Mouse (Mus musculus) urinary bladder, adult 18-20 months (tissue): ENCODE data around the gene Wdr78.

Experiments used
- DNase-seq, 2 experiments: peaks; one replicate each; pipeline ENCODE4 v3.0.0; 2022; ENCODE audit warnings: low spot score in 2 of 2, mixed read lengths in 2 of 2

The Wdr78 gene

DNA sequence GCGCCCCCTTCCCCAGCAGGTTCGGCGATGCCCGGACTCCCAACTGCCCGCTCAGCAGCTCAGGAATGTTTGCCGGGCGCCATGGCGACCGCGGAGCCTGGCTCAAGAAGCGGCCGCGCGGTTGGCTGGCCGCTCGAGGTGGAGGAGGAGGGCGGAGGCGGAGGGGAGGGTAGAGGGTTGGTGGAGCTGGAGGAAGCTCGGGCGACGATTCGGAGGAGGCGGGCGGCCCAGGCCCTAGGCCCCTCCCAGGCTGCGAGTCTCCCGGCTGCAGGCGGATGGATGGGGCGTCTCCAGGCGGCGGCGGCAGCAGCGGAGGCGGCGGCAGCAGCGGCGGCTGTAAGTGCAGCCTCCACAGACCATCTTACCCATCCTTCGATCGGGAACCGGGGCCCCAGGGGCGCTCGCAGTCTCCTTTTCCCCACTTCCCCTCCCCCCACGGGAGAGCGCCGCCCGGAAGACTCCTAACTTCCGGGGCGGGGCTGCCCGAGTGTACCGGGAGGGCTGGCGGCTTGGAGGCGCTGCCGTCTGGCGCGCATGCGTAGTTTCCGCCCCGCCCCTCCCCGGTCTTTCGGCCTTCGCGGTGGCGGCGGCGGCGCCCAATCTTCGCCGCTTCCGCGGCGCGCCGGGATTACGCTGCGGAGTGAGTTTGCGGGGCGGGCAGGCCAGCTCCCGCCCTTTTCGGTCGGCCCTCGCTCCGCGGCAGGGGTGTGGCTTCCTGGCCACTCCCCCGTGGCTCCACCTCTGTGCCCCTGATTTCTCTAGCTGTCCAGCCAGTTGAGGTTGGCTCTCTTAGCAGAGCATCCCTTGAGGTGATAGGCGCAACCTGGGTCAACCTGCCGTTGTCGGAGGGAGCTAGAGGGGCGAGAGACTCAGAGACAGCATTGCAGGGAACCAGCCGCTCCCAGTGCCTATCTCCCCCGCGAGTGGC lies at the start of gene Wdr78, which contains the start of gene Mier1:
Gene Wdr78 (minus strand): TSS at position 372 of the 928 bp plus-strand sequence.
Gene Mier1 (plus strand): TSS at position 207 of the 928 bp plus-strand sequence.
- DNase-seq = peak; percentile 93 to 94

DNA sequence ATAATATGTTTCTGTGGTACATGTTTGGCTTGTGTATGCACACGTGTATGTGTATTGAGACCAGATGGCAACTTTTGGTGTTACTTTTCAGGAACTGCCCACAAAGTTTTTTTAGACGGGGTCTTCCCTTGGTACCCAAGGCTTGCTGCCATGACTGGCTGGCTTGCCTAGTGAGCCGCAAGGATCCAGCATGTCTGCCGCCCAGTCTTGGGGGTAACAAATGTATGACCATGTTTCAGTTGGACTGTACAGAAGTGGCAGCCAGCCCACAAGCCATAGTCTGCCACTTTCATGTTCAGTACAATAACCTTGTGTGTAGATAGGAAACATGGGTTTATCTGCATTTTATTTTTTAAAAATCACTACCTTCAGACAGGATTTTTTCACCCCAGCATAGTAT lies 44.4 kb upstream of the Wdr78 start:
- DNase-seq = no peak

- DNase-seq = no peak
Observed at GRCm38 (mm10) chr4:103151946-103152345, 37.6 kb upstream of the Wdr78 start.

- peak; percentile 36 to 69 for DNase-seq
Observed at GRCm38 (mm10) chr4:103146339-103146738, 32.0 kb upstream of the Wdr78 start.

DNA sequence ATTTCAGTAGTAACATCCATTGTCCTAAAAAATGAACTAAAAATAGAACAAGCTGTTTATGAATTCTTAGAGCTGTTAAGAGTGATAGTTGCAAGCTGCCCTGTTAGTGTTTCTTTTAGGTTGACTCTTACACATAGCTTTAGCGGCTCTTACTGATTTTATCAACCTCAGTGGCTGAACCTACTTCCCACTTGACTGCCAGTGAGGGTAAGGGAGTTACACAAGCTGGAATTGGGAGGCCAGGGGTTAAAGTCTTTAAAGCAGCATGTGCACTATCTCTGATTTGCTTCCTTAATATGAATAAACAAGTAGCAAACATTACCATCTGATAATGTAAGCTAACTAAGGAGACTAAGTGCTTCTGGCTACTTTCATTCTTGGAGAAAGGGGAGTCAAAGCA lies 22.6 kb upstream of the Wdr78 start:
- no peak for DNase-seq

DNA sequence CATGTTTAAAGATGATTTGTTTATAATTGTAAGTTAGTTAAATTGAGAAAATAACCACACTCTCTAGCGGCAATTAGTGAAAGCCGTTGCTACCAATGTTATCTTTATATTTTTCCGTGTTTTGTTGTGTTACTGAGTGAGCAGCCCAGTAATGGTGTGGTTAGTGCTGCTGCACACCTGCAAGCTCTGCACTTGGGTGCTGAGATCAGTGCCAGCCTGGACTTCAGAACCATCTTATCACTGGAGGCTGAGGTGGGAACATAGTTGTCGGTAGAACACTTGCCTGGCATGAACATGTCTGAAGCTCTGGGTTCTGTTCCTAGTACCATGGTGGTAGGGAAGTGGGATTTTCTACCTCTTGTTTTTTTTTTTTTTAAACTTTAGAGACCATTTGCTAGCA lies 12.2 kb upstream of the Wdr78 start:
- no peak for DNase-seq

GRCm38 (mm10) chr4:103123606-103124005 lies 9.3 kb upstream of the Wdr78 start:
- DNase-seq = no peak

DNA sequence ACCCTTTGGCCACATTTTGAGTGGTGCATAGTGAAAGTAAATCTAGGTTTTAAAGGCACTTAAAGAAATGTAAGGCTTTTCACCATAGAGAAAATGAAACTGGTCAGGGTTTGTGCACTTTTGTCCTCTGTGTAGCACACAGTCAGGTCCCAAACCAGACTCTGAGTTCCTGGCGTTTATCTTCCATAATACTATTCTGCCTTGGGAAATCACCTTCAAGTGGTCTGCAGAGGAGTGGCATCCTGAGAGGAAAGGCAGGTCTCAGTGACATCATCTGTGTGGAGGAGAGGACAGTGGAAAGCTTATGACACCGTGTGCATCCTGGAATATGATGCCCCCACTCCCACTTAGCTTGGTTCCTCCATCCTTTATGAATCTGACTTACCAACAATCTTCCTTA lies 8.7 kb upstream of the Wdr78 start:
- no peak for DNase-seq

DNA sequence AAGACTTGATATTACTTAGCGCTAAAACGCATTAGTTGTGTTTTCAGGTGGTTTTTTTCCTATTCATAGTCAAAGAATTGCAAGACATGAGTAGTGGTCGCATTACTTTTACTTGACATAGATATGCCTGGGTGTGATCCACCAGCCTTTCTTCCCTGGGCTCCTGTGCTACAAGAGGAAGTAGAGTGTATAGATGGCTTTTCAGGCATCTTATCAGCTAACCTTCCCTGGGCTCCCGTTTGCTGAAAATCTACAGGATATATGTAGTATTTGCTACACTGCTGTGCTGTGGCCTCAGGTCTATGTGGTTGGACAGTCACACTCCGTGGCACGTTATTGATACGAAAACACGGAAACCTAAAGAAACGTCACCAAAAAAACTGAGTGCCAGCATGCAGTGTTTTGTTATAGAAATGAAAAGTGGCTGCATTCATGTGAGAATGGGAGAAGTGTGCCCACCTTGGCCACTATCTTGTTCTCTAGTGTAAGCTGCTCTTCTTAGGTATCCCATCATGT lies 6.6 kb upstream of the Wdr78 start:
- no peak for DNase-seq

GRCm38 (mm10) chr4:103120395-103120794 lies 6.0 kb upstream of the Wdr78 start:
- no peak for DNase-seq

DNA sequence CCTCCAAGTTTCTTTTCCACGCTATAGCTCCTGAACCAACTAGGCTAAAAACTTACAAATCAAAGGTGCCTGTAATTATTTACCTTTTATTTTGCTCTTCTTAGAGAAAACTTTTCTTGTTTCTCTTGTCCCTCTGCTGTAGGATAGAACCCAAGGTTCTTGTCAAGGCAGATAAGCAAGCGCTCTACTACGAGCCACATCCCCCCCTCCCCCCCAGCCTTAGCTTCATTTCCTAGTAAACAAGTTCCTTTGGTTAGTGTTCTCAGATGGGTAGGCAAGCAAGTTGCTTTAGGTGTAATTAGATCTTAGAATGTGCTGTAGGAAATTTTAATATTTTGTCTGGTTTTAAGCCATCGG lies 5.7 kb upstream of the Wdr78 start:
- no peak for DNase-seq

DNA sequence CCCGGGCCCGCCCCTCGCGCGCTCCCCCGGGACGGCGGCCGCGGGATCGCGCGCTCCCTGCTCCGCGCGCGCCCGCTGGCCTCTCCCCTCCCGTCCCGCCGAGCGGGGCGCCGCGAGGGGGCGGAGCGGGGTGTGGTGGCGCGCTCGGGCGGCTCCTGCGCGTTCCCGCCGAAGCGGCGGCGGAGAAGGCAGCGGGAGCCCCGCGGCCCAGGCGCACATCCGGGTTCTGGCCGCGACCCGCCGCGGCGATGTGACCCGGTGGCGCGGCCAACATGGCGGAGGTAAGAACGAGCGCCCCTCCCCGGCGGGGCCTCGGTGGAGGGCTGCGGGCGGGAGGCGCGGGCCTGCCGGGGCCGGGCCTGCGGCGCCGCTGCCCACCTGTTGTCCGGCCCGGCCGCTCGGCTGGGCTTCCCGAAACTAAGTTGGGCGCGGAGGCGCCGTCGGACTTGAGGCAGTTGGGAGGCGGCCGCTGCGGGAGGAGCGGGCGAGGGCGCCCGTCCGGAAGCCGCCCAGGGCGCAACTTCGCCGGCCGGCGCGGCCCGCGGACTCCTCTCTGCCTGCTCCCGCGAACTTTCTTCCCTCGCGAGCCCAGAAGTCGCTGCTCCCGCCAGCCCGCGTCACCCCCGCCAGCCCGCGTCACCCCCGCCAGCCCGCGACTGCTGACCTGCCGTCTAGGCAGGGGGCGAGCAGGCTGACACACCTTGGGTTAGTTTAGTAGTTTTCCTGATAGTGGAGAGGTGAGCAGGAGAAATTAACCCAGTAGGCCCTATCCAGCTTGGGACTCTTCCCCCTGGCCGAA lies 5.1 kb upstream of the Wdr78 start:
- DNase-seq = peak; percentile 65 to 77

DNA sequence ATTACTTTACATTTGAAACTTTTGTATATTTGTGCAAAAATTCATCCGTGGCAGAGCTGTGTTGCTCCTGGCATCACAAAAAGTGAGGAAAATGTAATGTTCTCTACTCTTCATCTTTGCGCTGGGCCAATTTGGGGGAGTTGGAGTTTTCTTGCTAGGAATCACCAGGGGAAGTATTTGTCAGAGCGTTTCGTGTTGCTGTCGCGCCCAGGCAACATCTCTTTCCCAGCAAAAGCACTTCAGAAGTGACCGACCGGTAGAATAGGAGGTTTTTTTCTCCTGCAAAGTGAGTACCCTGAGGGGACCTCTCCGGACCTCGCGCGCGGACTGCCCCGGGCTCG lies 4.5 kb upstream of the Wdr78 start:
- DNase-seq = no peak

DNA sequence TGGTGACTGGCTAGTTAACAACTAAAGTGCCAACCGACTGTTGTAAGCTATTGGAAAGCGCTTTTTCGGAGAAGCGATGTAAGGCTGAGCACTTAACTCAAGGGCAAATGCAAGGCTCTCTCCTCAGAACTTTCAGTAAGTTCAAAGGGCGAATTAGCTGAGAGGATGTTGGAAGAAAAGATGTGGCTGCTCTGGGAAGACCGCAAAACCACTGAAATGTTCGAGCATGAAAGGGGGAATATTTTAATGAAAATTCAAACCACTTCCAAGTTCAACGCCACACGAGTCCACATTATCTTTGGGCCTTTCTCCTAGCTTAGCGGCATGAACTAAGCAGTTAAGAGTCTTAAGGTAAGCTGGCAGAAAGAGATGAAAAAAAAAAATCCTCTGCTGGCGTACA lies 953 bp downstream of the Wdr78 start:
- DNase-seq = no peak

DNA sequence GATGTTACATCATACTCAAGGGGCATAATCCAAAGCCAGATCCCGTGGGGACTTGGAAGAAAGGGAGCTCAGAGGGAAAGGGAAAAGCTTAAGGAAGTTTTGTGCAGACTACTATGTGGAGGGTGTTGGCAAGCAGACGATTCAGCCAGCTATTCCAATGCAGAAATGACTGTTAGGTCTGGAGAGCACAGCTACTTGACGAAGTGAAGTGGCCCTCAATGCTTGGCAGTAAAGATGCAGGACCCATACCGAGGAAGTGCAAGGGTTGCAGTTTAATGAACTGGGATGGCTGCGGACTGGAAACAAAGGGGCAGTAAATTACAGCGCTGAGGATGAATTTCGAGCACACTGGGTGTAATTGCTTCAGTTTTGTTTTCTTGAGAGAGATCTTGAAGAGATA lies 1.7 kb downstream of the Wdr78 start:
- DNase-seq = no peak

DNA sequence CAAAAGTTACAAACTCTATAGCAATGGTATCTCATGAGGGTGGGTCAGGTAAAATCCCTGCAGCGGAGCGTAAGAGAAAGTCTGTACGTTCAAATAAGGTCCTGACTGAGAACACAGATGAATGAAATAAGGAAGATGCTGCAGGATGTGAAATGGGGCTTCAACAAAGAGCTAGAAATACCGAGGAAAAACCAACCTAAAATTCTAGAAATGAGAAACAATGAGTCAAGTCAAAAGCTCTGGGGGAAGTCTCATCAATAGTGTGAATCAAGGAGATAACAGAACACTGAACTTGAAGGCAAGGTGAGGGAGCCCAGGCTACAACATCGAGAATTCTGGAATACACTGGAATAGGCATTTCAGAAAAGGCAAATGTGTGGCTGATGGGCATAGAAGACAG lies 15.8 kb downstream of the Wdr78 start:
- no peak for DNase-seq

DNA sequence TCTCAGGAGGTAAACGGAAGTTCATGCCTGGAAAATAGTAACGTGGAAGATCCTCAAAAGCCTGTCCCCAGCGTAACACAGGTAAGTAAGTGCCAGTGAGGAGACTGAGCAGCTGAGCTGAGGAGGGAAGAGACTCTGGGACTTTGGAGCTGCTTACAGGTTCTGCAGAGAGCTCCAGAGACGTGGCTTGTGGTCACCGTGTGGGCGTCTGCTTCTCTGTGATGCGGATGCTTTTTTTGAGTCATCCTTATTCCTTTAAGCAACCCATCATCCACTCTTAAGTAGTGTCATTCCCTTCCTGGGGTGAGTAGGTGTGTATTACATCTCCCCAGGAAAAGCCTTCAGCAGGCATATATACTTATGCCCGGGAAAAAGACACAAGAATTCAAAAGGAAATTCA lies 18.4 kb downstream of the Wdr78 start:
- DNase-seq = no peak

GRCm38 (mm10) chr4:103085237-103085636 lies 29.1 kb downstream of the Wdr78 start:
- DNase-seq = no peak

DNA sequence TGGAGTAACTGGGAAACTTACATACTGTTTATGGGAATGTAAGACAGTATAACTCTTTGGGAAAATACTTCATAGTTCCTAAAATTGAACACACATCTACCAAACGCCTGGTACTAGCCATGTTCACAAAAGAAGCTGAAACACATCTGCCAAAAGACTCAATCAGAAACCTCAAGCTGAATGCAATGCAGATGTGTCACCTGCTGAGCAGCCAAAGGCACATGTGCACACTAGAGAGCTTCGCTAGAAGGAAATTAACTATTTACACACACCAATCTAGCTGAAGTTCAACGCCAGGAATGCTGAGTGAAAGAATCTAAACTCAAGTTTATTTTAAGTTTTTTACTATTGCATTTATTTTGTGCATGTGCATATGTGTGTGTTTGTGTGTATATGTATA lies 43.7 kb downstream of the Wdr78 start:
- DNase-seq = no peak

DNA sequence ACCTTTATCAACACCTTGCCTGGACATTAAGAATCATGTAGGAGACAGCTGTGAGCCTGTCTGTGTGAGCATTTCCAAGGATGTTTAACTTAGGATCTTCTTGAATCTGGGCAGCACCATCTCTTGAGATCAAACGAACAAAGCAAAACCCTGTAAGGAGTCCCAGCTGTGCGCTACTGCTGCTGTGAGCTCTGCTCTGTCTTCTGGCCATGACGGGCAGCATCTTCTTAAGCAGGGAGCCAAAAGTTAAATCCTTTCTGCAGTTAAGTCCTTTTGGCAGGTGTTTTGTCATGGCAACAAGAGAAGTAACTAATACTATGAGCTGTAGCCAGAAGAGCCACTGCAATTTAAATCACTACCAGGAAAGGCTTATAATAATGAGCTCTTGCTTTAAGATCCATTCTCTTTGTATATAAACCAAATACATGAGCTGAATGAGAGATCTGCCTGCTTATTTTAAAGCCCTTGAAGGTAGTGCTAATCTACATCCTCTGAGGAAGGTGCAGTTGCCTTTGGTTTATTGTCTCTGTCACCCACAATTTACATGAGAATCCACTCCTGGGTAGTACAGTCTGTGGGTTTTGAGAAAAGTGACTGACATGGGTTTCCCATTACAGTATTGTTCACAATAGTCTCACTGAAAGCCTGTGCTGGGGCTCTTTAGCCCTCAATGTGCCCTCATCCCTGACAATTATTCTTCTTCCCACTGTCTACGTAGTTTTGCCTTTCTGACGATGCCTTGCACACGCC lies 46.3 kb downstream of the Wdr78 start:
- DNase-seq = no peak

DNA sequence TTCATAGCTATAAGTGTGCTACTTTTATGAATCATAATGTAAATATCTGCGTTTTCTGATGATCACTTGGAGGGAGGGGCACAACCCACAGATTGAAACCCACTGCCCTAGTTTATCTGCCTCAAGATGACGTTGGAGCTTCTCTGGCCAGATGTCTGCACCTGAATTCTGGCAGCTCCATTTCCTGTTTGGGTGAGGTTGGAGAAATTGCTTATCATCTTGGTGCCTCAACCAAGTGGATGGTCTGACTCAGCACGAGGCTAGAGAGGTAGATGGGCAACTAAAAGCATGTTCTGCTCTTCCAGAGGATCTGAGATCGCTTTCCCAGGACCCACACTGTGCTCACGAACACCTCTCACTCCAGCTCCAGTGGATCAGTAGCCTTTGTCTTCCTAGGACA lies 49.4 kb downstream of the Wdr78 start:
- DNase-seq = no peak

DNA sequence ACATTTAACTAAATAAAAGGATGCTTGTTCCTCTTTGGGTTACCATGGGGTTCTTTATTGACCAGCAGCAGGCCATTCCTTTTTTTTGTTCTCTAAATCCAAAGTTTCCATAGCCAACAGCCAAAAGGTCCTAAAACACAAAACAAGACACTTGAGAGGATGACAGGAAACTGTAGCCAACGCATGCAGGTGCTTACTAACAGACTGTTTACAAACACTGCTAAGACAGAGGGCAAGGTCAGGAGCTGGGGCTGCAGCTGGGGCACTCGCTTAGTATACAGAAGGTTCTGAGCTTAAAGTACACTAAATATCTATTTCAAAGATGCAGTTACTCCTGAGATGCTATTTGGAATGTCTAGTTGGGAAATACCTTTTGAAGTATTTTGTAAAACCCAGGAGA lies 49.9 kb downstream of the Wdr78 start:
- DNase-seq = no peak
